Mouse (Mus musculus): ENCODE measurements around the gene Abcc6. TPM values are rescaled to one million over a fixed set of nuclear protein-coding genes. Genes with fewer than 3 reads are reported as not detected.

The Abcc6 gene
- total RNA-seq, 2 experiments from 2014 or later = 2.6 to 3.1 TPM

GRCm38 (mm10) chr7:46031075-46031474 is 973 bp upstream of the Abcc6 start:
- DNase-seq (ENCODE audit: low spot score in 2 of 2) = no peak
- intact Hi-C loops (cut with DNase I) = no loop called here

GRCm38 (mm10) chr7:46029299-46030144 is 580 bp downstream of the Abcc6 start:
- intact Hi-C loops (cut with DNase I) = no loop called here

GRCm38 (mm10) chr7:46028681-46029080 is 1.4 kb downstream of the Abcc6 start:
- DNase-seq (ENCODE audit: low spot score in 2 of 2) = no peak
- intact Hi-C loops (cut with DNase I) = no loop called here

More at GRCm38 (mm10) chr7:46029299-46030144, 580 bp downstream of the Abcc6 start:
- DNase-seq (ENCODE audit: low spot score in 2 of 2) = no peak

- intact Hi-C loops (cut with DNase I) = no loop called here
- no peak for DNase-seq (ENCODE audit: low spot score in 2 of 2)
Measured at GRCm38 (mm10) chr7:46025436-46025835, 4.7 kb downstream of the Abcc6 start.

- no peak for DNase-seq (ENCODE audit: low spot score in 2 of 2)
- intact Hi-C loops (cut with DNase I) = no loop called here
Measured at GRCm38 (mm10) chr7:46021951-46022350, 8.2 kb downstream of the Abcc6 start.

- intact Hi-C loops (cut with DNase I) = no loop called here
- DNase-seq (ENCODE audit: low spot score in 2 of 2) = peak; percentile 13 to 67
Measured at GRCm38 (mm10) chr7:46019594-46019993, 10.5 kb downstream of the Abcc6 start.

GRCm38 (mm10) chr7:46013266-46014010 is 16.7 kb downstream of the Abcc6 start:
- intact Hi-C loops (cut with DNase I) = no loop called here
- peak; percentile 31 to 81 for DNase-seq (ENCODE audit: low spot score in 2 of 2)

GRCm38 (mm10) chr7:46012121-46012520 is 18.0 kb downstream of the Abcc6 start:
- DNase-seq (ENCODE audit: low spot score in 2 of 2) = no peak
- intact Hi-C loops (cut with DNase I) = no loop called here

GRCm38 (mm10) chr7:46009578-46009977 is 20.5 kb downstream of the Abcc6 start:
- DNase-seq (ENCODE audit: low spot score in 2 of 2) = peak; percentile 77 to 84
- intact Hi-C loops (cut with DNase I) = loop anchor here (2.0 kb wide), 3 partner anchors 63 to 271 kb away; partner anchors contain the start of gene Kdelr1

GRCm38 (mm10) chr7:46002748-46003147 is 27.4 kb downstream of the Abcc6 start:
- intact Hi-C loops (cut with DNase I) = no loop called here
- no peak for DNase-seq (ENCODE audit: low spot score in 2 of 2)

GRCm38 (mm10) chr7:46000577-46000976 is 29.5 kb downstream of the Abcc6 start:
- intact Hi-C loops (cut with DNase I) = no loop called here
- no peak for DNase-seq (ENCODE audit: low spot score in 2 of 2)

GRCm38 (mm10) chr7:45992470-45992869 is 37.6 kb downstream of the Abcc6 start:
- intact Hi-C loops (cut with DNase I) = no loop called here
- DNase-seq (ENCODE audit: low spot score in 2 of 2) = no peak

- intact Hi-C loops (cut with DNase I) = no loop called here
- no peak for DNase-seq (ENCODE audit: low spot score in 2 of 2)
Measured at GRCm38 (mm10) chr7:45988344-45988743, 41.8 kb downstream of the Abcc6 start.

- DNase-seq (ENCODE audit: low spot score in 2 of 2) = no peak
- intact Hi-C loops (cut with DNase I) = no loop called here
Measured at GRCm38 (mm10) chr7:45986893-45987292, 43.2 kb downstream of the Abcc6 start.

- peak in 1 of 2 experiments; percentile 16 for DNase-seq (ENCODE audit: low spot score in 2 of 2)
- intact Hi-C loops (cut with DNase I) = no loop called here
Measured at GRCm38 (mm10) chr7:45981612-45982011, 48.5 kb downstream of the Abcc6 start.

GRCm38 (mm10) chr7:45974512-45974911 is 55.6 kb downstream of the Abcc6 start:
- intact Hi-C loops (cut with DNase I) = no loop called here
- no peak for DNase-seq (ENCODE audit: low spot score in 2 of 2)

- intact Hi-C loops (cut with DNase I) = no loop called here
- no peak for DNase-seq (ENCODE audit: low spot score in 2 of 2)
Measured at GRCm38 (mm10) chr7:45974103-45974502, 56.0 kb downstream of the Abcc6 start.

GRCm38 (mm10) chr7:45973271-45973687 is 56.8 kb downstream of the Abcc6 start:
- intact Hi-C loops (cut with DNase I) = no loop called here
- DNase-seq (ENCODE audit: low spot score in 2 of 2) = no peak

GRCm38 (mm10) chr7:45971831-45972723 is 58.0 kb downstream of the Abcc6 start:
- no peak for DNase-seq (ENCODE audit: low spot score in 2 of 2)
- intact Hi-C loops (cut with DNase I) = no loop called here

GRCm38 (mm10) chr7:45956611-45957010 is 73.5 kb downstream of the Abcc6 start:
- intact Hi-C loops (cut with DNase I) = no loop called here
- peak in 1 of 2 experiments; percentile 14 for DNase-seq (ENCODE audit: low spot score in 2 of 2)
